Mouse (Mus musculus) MEL (cell line): ENCODE measurements around the gene Amdhd2. TPM values are rescaled to one million over a fixed set of nuclear protein-coding genes. Genes with fewer than 3 reads are reported as not detected.
A peak's percentile ranks its signal among the peaks of the same experiment; 100 is the strongest.

Source experiments
- DNase-seq: peaks from one replicate; pipeline ENCODE4 v3.0.0; 2011; ENCODE audit warnings: low read depth, low spot score
- H3K27ac ChIP-seq: 2 replicates; pipeline ENCODE4 v1.5.1; 2012; ENCODE audit warnings: low read depth, mild to moderate bottlenecking, control low read depth, low read length, moderate library complexity; ENCODE audit not compliant: control insufficient read depth
- H3K27me3 ChIP-seq, 2 experiments: fragments of 150-350 bp in 1 of 2; sonication (generic) in 1 of 2; 2 replicates each; pipeline ENCODE4 v1.6.1; 2012; ENCODE audit warnings: low read length in 2 of 2, mild to moderate bottlenecking in 2 of 2, improper control_type of control experiment in 1 of 2, moderate library complexity in 1 of 2; ENCODE audit not compliant: insufficient read depth in 2 of 2, control insufficient read depth in 1 of 2
- H3K36me3 ChIP-seq, 2 experiments: 2 replicates each; pipeline ENCODE4 v1.6.1; 2012 to 2014; ENCODE audit warnings: low read length in 2 of 2, improper control_type of control experiment in 1 of 2, inconsistent platforms in 1 of 2, mild to moderate bottlenecking in 1 of 2; ENCODE audit not compliant: insufficient read depth in 2 of 2, control insufficient read depth in 1 of 2
- H3K4me1 ChIP-seq, 2 experiments: fragments of 150-350 bp in 1 of 2; sonication (generic) in 1 of 2; 2 replicates each; pipeline ENCODE4 v1.6.1; 2012; ENCODE audit warnings: low read length in 2 of 2, improper control_type of control experiment in 1 of 2, mild to moderate bottlenecking in 1 of 2; ENCODE audit not compliant: insufficient read depth in 2 of 2, control insufficient read depth in 1 of 2
- H3K4me3 ChIP-seq, 2 experiments: fragments of 150-350 bp in 1 of 2; sonication (generic) in 1 of 2; 2 replicates each; pipeline ENCODE4 v1.5.1; 2012; ENCODE audit warnings: low read depth in 2 of 2, low read length in 2 of 2, mild to moderate bottlenecking in 2 of 2, moderate library complexity in 2 of 2, control low read depth in 1 of 2, improper control_type of control experiment in 1 of 2; ENCODE audit not compliant: control insufficient read depth in 1 of 2, insufficient read depth in 1 of 2
- H3K79me2 ChIP-seq: 2 replicates; pipeline ENCODE4 v1.6.1; 2012; ENCODE audit warnings: mild to moderate bottlenecking, low read length, moderate library complexity; ENCODE audit not compliant: control insufficient read depth, poor library complexity, insufficient read depth
- H3K9ac ChIP-seq: 2 replicates; pipeline ENCODE4 v1.6.1; 2012; ENCODE audit warnings: low read depth, mild to moderate bottlenecking, control low read depth, low read length, moderate library complexity; ENCODE audit not compliant: control insufficient read depth, poor library complexity, severe bottlenecking
- H3K9me3 ChIP-seq: fragments of 150-350 bp; sonication (generic); replicated peaks from 2 replicates; pipeline ENCODE4 v1.6.1; 2012; ENCODE audit warnings: mild to moderate bottlenecking, low read length, improper control_type of control experiment, moderate library complexity; ENCODE audit not compliant: insufficient read depth
- BHLHE40 ChIP-seq: IDR thresholded peaks from 2 replicates; pipeline ENCODE4 v1.6.1; 2012; ENCODE audit warnings: low read depth, mild to moderate bottlenecking, inconsistent platforms, low read length, improper control_type of control experiment, borderline replicate concordance
- CTCF ChIP-seq, 3 experiments: IDR thresholded peaks in 2 of 3; conservative IDR thresholded peaks in 1 of 3; 2 replicates each; pipeline ENCODE4 v1.5.1; 2011 to 2012; ENCODE audit warnings: low read length in 3 of 3, low read depth in 2 of 3, mild to moderate bottlenecking in 2 of 3, improper control_type of control experiment in 1 of 3, inconsistent platforms in 1 of 3, mixed read lengths in 1 of 3, moderate library complexity in 1 of 3; ENCODE audit not compliant: control insufficient read depth in 1 of 3, insufficient read depth in 1 of 3, poor library complexity in 1 of 3, severe bottlenecking in 1 of 3
- ETS1 ChIP-seq: IDR thresholded peaks from 2 replicates; pipeline ENCODE4 v1.6.1; 2012; ENCODE audit warnings: low read depth, mild to moderate bottlenecking, inconsistent platforms, low read length, improper control_type of control experiment, moderate library complexity
- GABPA ChIP-seq: IDR thresholded peaks from 2 replicates; pipeline ENCODE4 v1.6.1; 2012; ENCODE audit warnings: low read depth, mild to moderate bottlenecking, inconsistent platforms, low read length, improper control_type of control experiment, moderate library complexity
- JUND ChIP-seq: IDR thresholded peaks from 2 replicates; pipeline ENCODE4 v1.6.1; 2011; ENCODE audit warnings: low read depth, mild to moderate bottlenecking, improper control_type of control experiment, low read length
- MAFK ChIP-seq: IDR thresholded peaks from 2 replicates; pipeline ENCODE4 v1.6.1; 2011; ENCODE audit warnings: low read depth, mild to moderate bottlenecking, low read length, improper control_type of control experiment, borderline replicate concordance
- MAX ChIP-seq: IDR thresholded peaks from 2 replicates; pipeline ENCODE4 v1.6.1; 2011; ENCODE audit warnings: low read length, improper control_type of control experiment
- MAZ ChIP-seq: IDR thresholded peaks from 2 replicates; pipeline ENCODE4 v1.6.1; 2012; ENCODE audit warnings: low read depth, mild to moderate bottlenecking, inconsistent platforms, low read length, improper control_type of control experiment
- MYB ChIP-seq: IDR thresholded peaks from 2 replicates; pipeline ENCODE4 v1.6.1; 2011; ENCODE audit warnings: mild to moderate bottlenecking, low read depth, low read length, improper control_type of control experiment
- MYC ChIP-seq: IDR thresholded peaks from 2 replicates; pipeline ENCODE4 v1.6.1; 2011; ENCODE audit warnings: low read depth, mild to moderate bottlenecking, low read length, improper control_type of control experiment, moderate library complexity
- NRF1 ChIP-seq: IDR thresholded peaks from 2 replicates; pipeline ENCODE4 v1.6.1; 2014; ENCODE audit warnings: low read depth, mild to moderate bottlenecking, inconsistent platforms, low read length, improper control_type of control experiment, moderate library complexity; ENCODE audit not compliant: poor library complexity, insufficient read depth, severe bottlenecking
- POLR2A ChIP-seq, 2 experiments: IDR thresholded peaks; 2 replicates each; pipeline ENCODE4 v1.6.1; 2011 to 2012; ENCODE audit warnings: low read length in 2 of 2, mild to moderate bottlenecking in 2 of 2, control low read depth in 1 of 2, improper control_type of control experiment in 1 of 2, low read depth in 1 of 2, moderate library complexity in 1 of 2; ENCODE audit not compliant: control insufficient read depth in 1 of 2, insufficient read depth in 1 of 2, poor library complexity in 1 of 2
- RAD21 ChIP-seq: IDR thresholded peaks from 2 replicates; pipeline ENCODE4 v1.6.1; 2011; ENCODE audit warnings: mild to moderate bottlenecking, low read depth, low read length, improper control_type of control experiment
- RCOR1 ChIP-seq: IDR thresholded peaks from 2 replicates; pipeline ENCODE4 v1.6.1; 2012; ENCODE audit warnings: low read depth, mild to moderate bottlenecking, inconsistent platforms, low read length, improper control_type of control experiment
- TBP ChIP-seq: IDR thresholded peaks from 2 replicates; pipeline ENCODE4 v1.8.0; 2011; ENCODE audit warnings: low read depth, low read length, improper control_type of control experiment
- UBTF ChIP-seq: IDR thresholded peaks from 2 replicates; pipeline ENCODE4 v1.6.1; 2012; ENCODE audit warnings: low read depth, mild to moderate bottlenecking, inconsistent platforms, low read length, improper control_type of control experiment, moderate library complexity, borderline replicate concordance; ENCODE audit not compliant: insufficient read depth
- USF1 ChIP-seq: IDR thresholded peaks from 2 replicates; pipeline ENCODE4 v1.6.1; 2014; ENCODE audit warnings: low read depth, mild to moderate bottlenecking, inconsistent platforms, low read length, improper control_type of control experiment, moderate library complexity
- USF2 ChIP-seq, 2 experiments: IDR thresholded peaks; 2 replicates each; pipeline ENCODE4 v1.6.1; 2011 to 2012; ENCODE audit warnings: improper control_type of control experiment in 2 of 2, low read length in 2 of 2, borderline replicate concordance in 1 of 2, inconsistent platforms in 1 of 2, low read depth in 1 of 2, mild to moderate bottlenecking in 1 of 2; ENCODE audit not compliant: insufficient read depth in 1 of 2
- ZMIZ1 ChIP-seq: IDR thresholded peaks from 2 replicates; pipeline ENCODE4 v1.6.1; 2012; ENCODE audit warnings: low read depth, mild to moderate bottlenecking, inconsistent platforms, low read length, improper control_type of control experiment, moderate library complexity
- polyA plus RNA-seq, 2 experiments: library from polyadenylated mRNA; stranded (reverse) in 1 of 2; unstranded in 1 of 2; fragments of >175 nt in 1 of 2; fragments of >200 nt in 1 of 2; gene quantifications; 2 replicates each; pipeline versions ENCODE4 v1.2.1 to v1.2.4; 2012; ENCODE audit warnings: low replicate concordance in 2 of 2, low read depth in 1 of 2; ENCODE audit not compliant: insufficient read length in 2 of 2, insufficient read depth in 1 of 2, missing spikeins in 1 of 2
- total RNA-seq: library from RNA; depleted of rRNA; stranded (reverse); fragments of 300-350 nt; gene quantifications from 2 replicates; pipeline ENCODE4 v1.2.3, GENCODE M21; 2012

Amdhd2 gene
- total and polyA plus RNA-seq, 3 experiments: 11.4 to 36.1 TPM; not detected in 1

GRCm38 (mm10) chr17:24211631-24212440 is 48.3 kb upstream of the Amdhd2 start:
- H3K79me2 ChIP-seq: peaks cover 15% of the 10 kb centered on the region
- TF ChIP-seq ETS1 (no peak), RCOR1 (no peak), POLR2A (IDR thresholded peaks at IDR 0.05; ENCODE audit: control insufficient read depth in 1 of 2, insufficient read depth in 1 of 2, low read depth in 1 of 2, low read length in 2 of 2, poor library complexity in 1 of 2) (0 out of 4 replicates have a peak, but pooled peaks of 1 of the 2 experiments have one; percentile 6), BHLHE40 (no peak)
- H3K27me3 ChIP-seq: no peaks in the 10 kb centered on the region
- no peak overlapping the region for H3K4me3 ChIP-seq
- no peak overlapping the region for H3K27ac ChIP-seq
- no peaks in the 10 kb centered on the region for H3K9me3 ChIP-seq
- DNase-seq: no peak
- peaks cover 5 to 11% of the 10 kb centered on the region in 2 experiments; a peak in 3 of 4 replicates for H3K36me3 ChIP-seq
- no peak overlapping the region for H3K9ac ChIP-seq
- peaks cover 0 to 21% of the 10 kb centered on the region in 2 experiments; a peak in 3 of 4 replicates for H3K4me1 ChIP-seq

DNA sequence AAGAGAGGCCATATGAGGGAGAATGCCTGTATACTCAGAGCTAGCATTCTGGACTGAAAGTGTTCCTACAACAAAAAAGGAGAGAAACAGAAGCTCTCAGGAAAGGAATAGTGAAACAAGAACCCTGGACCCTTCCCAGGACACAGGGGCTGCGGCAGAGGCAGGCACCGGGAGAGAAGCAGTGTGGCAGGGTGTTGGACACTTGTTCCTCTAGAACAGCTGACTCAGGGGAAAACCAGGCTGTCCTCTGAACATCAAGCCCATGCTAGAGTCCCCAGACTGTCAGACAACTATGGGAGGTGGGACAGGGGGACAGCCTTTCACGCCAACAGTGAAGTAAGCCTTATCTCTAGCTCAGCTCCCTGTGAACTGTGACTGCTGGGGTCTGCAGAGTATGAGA is 47.0 kb upstream of the Amdhd2 start:
- no peak overlapping the region for H3K27ac ChIP-seq
- H3K27me3 ChIP-seq: no peaks in the 10 kb centered on the region
- no peaks in the 10 kb centered on the region for H3K9me3 ChIP-seq
- peaks cover 0 to 27% of the 10 kb centered on the region in 2 experiments; a peak in 3 of 4 replicates for H3K4me1 ChIP-seq
- H3K79me2 ChIP-seq: peaks cover 20% of the 10 kb centered on the region
- no peak overlapping the region for H3K4me3 ChIP-seq
- peaks cover 3 to 14% of the 10 kb centered on the region in 2 experiments; a peak in 3 of 4 replicates for H3K36me3 ChIP-seq
- TF ChIP-seq GABPA (no peak), MYB (no peak), MYC (no peak), CTCF (IDR thresholded peaks at IDR 0.05 in 2 of 3, conservative IDR thresholded peaks at IDR 0.05 in 1 of 3; ENCODE audit: control insufficient read depth in 1 of 3, insufficient read depth in 1 of 3, low read depth in 2 of 3, low read length in 3 of 3, poor library complexity in 1 of 3, severe bottlenecking in 1 of 3) (no peak), ZMIZ1 (no peak), TBP (no peak), MAX (no peak), MAZ (no peak), USF1 (no peak), USF2 (IDR thresholded peaks at IDR 0.05; ENCODE audit: borderline replicate concordance in 1 of 2, insufficient read depth in 1 of 2, low read depth in 1 of 2, low read length in 2 of 2) (no peak), RAD21 (no peak), JUND (no peak), MAFK (no peak), NRF1 (no peak), UBTF (no peak), BHLHE40 (no peak)
- TF ChIP-seq, all 39 proteins: peak for 0
- H3K9ac ChIP-seq: no peak overlapping the region
- no peak for DNase-seq
